Mouse (Mus musculus): ENCODE measurements around the gene Scaf11. TPM values are rescaled to one million over a fixed set of nuclear protein-coding genes. Genes with fewer than 3 reads are reported as not detected.
A peak's percentile ranks its signal among the peaks of the same experiment; 100 is the strongest.
"Not testable (repeated sequence)": the region's sequence is repeated elsewhere in the genome, so short reads cannot be mapped to it uniquely, and the experiment has no call there.

Gene Scaf11
- polyA plus RNA-seq, 1 experiment from 2014 or later = 84.6 TPM

DNA sequence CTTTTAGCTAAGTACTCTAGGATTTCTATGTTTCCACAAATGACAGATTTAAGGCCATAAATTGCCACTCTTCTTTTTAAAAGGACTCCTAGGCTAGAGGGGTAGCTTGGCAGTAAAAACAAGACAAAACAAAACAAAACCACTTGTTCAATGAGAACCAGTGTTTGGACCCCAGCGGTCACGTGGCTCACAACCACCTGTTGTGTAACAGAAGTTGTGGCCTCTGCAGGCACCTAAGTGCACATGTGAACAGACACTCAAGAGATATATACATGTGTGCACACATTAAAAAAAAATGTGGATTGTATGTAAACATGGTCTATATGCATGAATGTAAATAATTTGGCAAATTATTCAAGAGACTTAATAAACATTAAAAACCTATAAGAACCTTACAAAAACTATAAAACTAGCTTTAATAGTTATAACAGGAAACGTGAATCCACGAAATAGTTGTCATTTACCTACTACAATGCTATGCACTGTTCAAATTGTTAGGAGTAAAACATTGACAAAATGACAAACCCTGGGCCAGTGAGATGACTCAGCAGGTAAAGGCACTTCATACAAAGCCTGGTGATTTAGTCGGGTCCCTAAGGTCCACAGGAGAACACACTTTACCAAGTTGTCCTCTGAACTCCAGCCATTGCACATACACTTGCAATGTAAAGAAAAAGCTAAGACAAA lies 3.8 kb downstream of the Scaf11 start:
- H3K4me2 ChIP-seq (replicated peaks; ENCODE audit: low read depth, low read length) = 0 out of 2 replicates have a peak overlapping the region, but pooled peaks have one; percentile 2
- H3K27ac ChIP-seq (ENCODE audit: low read length) = peak overlapping the region; percentile 61

DNA sequence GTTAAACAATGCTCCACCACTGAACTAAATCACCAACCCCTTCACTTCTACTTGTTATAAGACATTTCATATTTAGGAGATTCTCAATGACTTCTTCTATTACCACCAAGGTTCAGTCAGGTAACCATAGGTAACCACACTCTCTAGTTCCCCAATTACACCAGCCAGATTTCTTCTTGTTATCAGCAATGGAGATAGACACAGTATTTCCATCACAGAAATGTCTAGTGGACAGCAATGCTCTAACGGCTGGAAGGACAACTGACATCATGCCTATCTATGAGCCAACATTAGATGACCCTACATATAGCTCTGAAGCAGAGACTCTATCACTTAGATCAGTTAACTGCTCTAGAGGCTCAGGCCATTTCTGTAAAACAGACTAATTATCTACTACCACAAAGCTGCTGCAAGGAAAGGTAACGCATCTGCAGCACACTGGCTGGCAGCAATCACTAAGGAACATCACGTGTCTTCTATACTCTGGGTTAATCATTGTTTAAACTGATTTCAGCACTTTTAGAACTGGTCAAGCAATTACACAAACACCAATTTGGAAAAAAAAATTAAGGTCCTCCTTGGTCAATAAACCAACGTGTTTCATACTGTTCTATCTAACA lies 4.9 kb downstream of the Scaf11 start:
- Histone ChIP-seq H3K4me2 (replicated peaks; ENCODE audit: low read depth, low read length) (peak overlapping the region; percentile 10; the same call in 1 of the 2 replicates), H3K27ac (ENCODE audit: low read length) (peak overlapping the region; percentile 72), H3K4me1 (ENCODE audit: insufficient read depth, low read length) (peaks cover 39% of the 10 kb centered on the region), H3K9me3 (ENCODE audit: low read length) (no peaks in the 10 kb centered on the region), H3K9ac (replicated peaks; ENCODE audit: low read length) (no peak overlapping the region), H3K36me3 (ENCODE audit: insufficient read depth, low read length) (peaks cover 8% of the 10 kb centered on the region), H3K4me3 (ENCODE audit: low read length) (no peak overlapping the region), H3K27me3 (ENCODE audit: insufficient read depth, low read length) (no peaks in the 10 kb centered on the region)
- no peak for ATAC-seq (ENCODE audit: low FRiP score, low TSS enrichment)
- 51% methylated on average over 4 of the region's 4 CpGs for WGBS

More for the DNA sequence above, 3.8 kb downstream of the Scaf11 start:
- Histone ChIP-seq H3K9ac (replicated peaks; ENCODE audit: low read length) (no peak overlapping the region), H3K36me3 (ENCODE audit: insufficient read depth, low read length) (peaks cover 4% of the 10 kb centered on the region), H3K27me3 (ENCODE audit: insufficient read depth, low read length) (no peaks in the 10 kb centered on the region), H3K9me3 (ENCODE audit: low read length) (no peaks in the 10 kb centered on the region), H3K4me3 (ENCODE audit: low read length) (no peak overlapping the region), H3K4me1 (ENCODE audit: insufficient read depth, low read length) (peaks cover 40% of the 10 kb centered on the region)
- ATAC-seq (ENCODE audit: low FRiP score, low TSS enrichment) = no peak
- 75% methylated on average over 5 of the region's 5 CpGs for WGBS

DNA sequence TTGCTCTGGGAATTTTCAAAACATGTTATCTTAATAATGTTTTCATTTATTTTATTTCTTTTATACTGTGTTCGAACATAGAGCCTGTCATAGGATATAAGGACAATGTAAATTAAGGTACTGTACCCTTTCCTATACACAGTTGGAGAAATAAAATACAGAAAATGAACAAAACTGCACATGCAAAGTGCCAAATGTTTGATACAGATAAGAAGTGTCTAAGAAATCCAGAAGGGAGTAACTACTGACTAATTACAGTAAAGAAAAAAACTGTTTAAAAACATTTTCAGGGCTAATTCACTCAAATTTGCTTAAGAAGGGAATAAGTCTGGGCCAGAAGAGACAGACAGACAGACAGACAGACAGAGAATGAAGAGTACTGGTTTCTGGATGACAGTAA lies 7.3 kb downstream of the Scaf11 start:
- H3K27ac ChIP-seq (ENCODE audit: low read length) = no peak overlapping the region
- 70% methylated on average over 1 of the region's 1 CpGs for WGBS
- peaks cover 12% of the 10 kb centered on the region for H3K36me3 ChIP-seq (ENCODE audit: insufficient read depth, low read length)
- H3K4me3 ChIP-seq (ENCODE audit: low read length) = no peak overlapping the region
- ATAC-seq (ENCODE audit: low FRiP score, low TSS enrichment) = no peak
- H3K9me3 ChIP-seq (ENCODE audit: low read length) = no peaks in the 10 kb centered on the region
- peaks cover 28% of the 10 kb centered on the region for H3K4me1 ChIP-seq (ENCODE audit: insufficient read depth, low read length)
- H3K4me2 ChIP-seq (replicated peaks; ENCODE audit: low read depth, low read length) = no peak overlapping the region
- no peaks in the 10 kb centered on the region for H3K27me3 ChIP-seq (ENCODE audit: insufficient read depth, low read length)
- H3K9ac ChIP-seq (replicated peaks; ENCODE audit: low read length) = no peak overlapping the region

DNA sequence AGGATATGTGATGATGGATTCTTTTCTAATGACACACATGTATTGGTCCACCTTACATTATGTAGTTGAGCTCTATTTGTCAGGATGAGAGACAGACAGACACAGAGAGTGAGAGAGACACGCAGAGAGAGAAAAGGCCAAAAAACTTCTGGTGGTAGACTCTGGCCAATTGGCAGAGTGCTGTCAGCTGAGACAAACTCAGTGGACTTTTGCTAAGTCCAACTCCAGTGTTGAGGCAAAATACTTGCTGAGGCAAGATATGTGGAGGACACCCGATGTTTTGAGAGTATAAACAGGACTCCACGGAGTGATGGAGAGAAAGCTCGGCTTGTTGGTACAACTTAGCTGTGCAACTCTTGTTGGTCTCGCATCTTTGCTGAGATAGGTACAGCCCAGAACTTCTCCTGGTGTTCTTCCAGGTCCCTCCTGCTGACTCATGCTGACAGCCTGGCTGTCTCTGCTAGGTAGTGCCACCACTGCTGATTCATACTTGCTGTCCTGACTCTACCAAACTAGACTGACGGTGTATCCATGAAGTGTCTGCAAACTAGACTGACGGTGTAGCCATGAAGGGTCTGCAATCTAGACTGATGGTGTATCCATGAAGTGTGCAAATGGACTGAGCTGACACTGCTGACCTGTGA lies 11.9 kb downstream of the Scaf11 start:
- H3K4me3 ChIP-seq (ENCODE audit: low read length) = no peak overlapping the region
- no peak overlapping the region for H3K4me2 ChIP-seq (replicated peaks; ENCODE audit: low read depth, low read length)
- H3K4me1 ChIP-seq (ENCODE audit: insufficient read depth, low read length) = peaks cover 3% of the 10 kb centered on the region; the same call in 1 of the 2 replicates
- no peaks in the 10 kb centered on the region for H3K27me3 ChIP-seq (ENCODE audit: insufficient read depth, low read length)
- no peak overlapping the region for H3K27ac ChIP-seq (ENCODE audit: low read length)
- 90% methylated on average over 7 of the region's 7 CpGs for WGBS
- no peaks in the 10 kb centered on the region for H3K9me3 ChIP-seq (ENCODE audit: low read length)
- no peak overlapping the region for H3K9ac ChIP-seq (replicated peaks; ENCODE audit: low read length)
- H3K36me3 ChIP-seq (ENCODE audit: insufficient read depth, low read length) = peaks cover 20% of the 10 kb centered on the region
- ATAC-seq (ENCODE audit: low FRiP score, low TSS enrichment) = no peak

DNA sequence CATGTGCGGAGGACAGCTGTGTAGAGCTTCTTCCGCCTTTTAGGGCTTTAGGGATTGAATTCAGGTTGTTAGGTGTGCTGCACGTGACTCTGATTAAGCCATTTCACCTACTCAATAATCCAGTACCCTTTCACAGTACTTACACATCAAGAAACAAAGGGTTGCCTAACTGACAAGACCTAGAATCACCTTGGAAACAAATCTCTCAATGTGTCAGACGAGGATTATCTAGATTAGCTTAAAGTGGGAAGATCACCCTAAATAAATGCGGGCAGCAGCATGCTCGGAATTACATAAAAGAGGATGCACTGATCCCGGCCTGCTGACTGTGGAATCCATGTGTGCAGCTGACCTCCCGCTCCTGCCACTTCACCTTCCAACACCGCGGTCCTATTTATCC lies 13.9 kb downstream of the Scaf11 start:
- H3K4me3 ChIP-seq (ENCODE audit: low read length) = no peak overlapping the region
- no peak overlapping the region for H3K27ac ChIP-seq (ENCODE audit: low read length)
- H3K4me1 ChIP-seq (ENCODE audit: insufficient read depth, low read length) = no peaks in the 10 kb centered on the region
- no peak for ATAC-seq (ENCODE audit: low FRiP score, low TSS enrichment)
- no peak overlapping the region for H3K4me2 ChIP-seq (replicated peaks; ENCODE audit: low read depth, low read length)
- H3K36me3 ChIP-seq (ENCODE audit: insufficient read depth, low read length) = peaks cover 23% of the 10 kb centered on the region
- H3K9ac ChIP-seq (replicated peaks; ENCODE audit: low read length) = no peak overlapping the region
- H3K27me3 ChIP-seq (ENCODE audit: insufficient read depth, low read length) = no peaks in the 10 kb centered on the region
- 90% methylated on average over 10 of the region's 10 CpGs for WGBS
- no peaks in the 10 kb centered on the region for H3K9me3 ChIP-seq (ENCODE audit: low read length)

DNA sequence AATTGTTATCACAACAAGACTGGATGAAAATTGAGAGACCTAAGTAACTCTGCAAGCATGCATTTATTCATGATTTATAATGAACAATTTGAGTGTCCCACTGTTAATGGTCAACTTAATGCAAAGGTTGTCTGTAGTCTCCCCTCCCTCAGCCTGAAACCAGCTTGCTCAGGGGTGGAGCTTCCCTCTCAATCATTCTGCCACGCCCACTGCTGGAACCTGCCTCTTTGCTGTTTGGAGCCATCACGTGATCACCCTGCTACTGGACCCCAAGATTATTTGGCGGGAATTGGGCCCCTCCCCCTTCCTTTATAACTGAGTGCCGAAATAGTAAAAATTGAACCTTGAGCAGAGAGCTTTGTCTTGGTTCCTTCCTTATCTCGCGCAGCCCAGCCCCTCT lies 19.2 kb downstream of the Scaf11 start:
- not testable (repeated sequence) for ATAC-seq (ENCODE audit: low FRiP score, low TSS enrichment); H3K27me3 ChIP-seq (ENCODE audit: insufficient read depth, low read length); H3K27ac ChIP-seq (ENCODE audit: low read length); H3K9ac ChIP-seq (replicated peaks; ENCODE audit: low read length); H3K4me3 ChIP-seq (ENCODE audit: low read length); H3K4me1 ChIP-seq (ENCODE audit: insufficient read depth, low read length); H3K4me2 ChIP-seq (replicated peaks; ENCODE audit: low read depth, low read length); H3K9me3 ChIP-seq (ENCODE audit: low read length)
- WGBS = 83% methylated on average over 5 of the region's 6 CpGs
- peaks cover 21% of the 10 kb centered on the region; the same call in 1 of the 2 replicates for H3K36me3 ChIP-seq (ENCODE audit: insufficient read depth, low read length)

DNA sequence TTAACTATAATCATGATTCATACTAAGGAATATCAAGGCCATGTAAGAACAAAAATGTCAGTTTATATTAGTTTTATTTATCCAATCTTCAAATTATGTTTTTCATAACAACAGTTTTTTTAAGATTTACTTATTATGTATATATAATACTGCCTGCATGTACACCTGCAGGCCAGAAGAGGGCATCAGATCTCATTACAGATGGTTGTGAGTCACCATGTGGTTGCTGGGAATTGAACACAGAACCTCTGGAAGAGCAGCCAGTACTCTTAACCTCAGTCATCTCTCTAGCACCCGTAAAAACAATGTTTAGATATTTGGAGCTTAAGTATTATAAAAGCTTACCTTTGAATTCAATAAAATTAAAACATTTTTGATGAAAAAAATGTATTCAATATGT lies 26.4 kb downstream of the Scaf11 start:
- H3K36me3 ChIP-seq (ENCODE audit: insufficient read depth, low read length) = peaks cover 47% of the 10 kb centered on the region
- 98% methylated on average over 1 of the region's 1 CpGs for WGBS

DNA sequence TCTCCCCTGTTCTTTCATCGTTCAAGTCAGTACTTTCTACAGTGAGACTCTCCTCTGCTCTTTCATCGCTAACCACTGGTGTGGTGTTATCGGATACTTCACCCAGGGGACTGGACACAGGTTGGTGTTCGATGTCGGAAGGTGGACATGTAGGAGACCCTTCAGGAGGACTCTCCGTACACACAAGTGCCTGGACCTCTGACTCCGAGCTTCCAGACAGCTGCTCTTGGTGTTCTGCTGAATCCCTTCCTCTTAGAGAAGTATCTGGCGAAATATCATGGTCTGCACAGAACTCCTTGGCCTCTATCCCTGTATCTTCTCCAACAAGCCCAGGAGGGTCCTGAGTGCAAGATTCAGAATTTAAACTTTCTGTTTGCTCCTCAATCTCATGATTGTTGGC lies 40.7 kb downstream of the Scaf11 start:
- H3K9me3 ChIP-seq (ENCODE audit: low read length) = no peaks in the 10 kb centered on the region
- H3K4me1 ChIP-seq (ENCODE audit: insufficient read depth, low read length) = no peaks in the 10 kb centered on the region
- no peaks in the 10 kb centered on the region for H3K27me3 ChIP-seq (ENCODE audit: insufficient read depth, low read length)
- peaks cover 67% of the 10 kb centered on the region for H3K36me3 ChIP-seq (ENCODE audit: insufficient read depth, low read length)
- 92% methylated on average over 8 of the region's 8 CpGs for WGBS
- H3K27ac ChIP-seq (ENCODE audit: low read length) = no peak overlapping the region
- no peak overlapping the region for H3K4me3 ChIP-seq (ENCODE audit: low read length)
- no peak overlapping the region for H3K9ac ChIP-seq (replicated peaks; ENCODE audit: low read length)
- H3K4me2 ChIP-seq (replicated peaks; ENCODE audit: low read depth, low read length) = no peak overlapping the region
- ATAC-seq (ENCODE audit: low FRiP score, low TSS enrichment) = no peak

More for the DNA sequence above, 26.4 kb downstream of the Scaf11 start:
- no peak overlapping the region for H3K4me3 ChIP-seq (ENCODE audit: low read length)
- peaks cover 6% of the 10 kb centered on the region; the same call in 1 of the 2 replicates for H3K9me3 ChIP-seq (ENCODE audit: low read length)
- no peak for ATAC-seq (ENCODE audit: low FRiP score, low TSS enrichment)
- H3K4me1 ChIP-seq (ENCODE audit: insufficient read depth, low read length) = no peaks in the 10 kb centered on the region
- no peaks in the 10 kb centered on the region for H3K27me3 ChIP-seq (ENCODE audit: insufficient read depth, low read length)
- H3K4me2 ChIP-seq (replicated peaks; ENCODE audit: low read depth, low read length) = no peak overlapping the region
- H3K27ac ChIP-seq (ENCODE audit: low read length) = no peak overlapping the region
- H3K9ac ChIP-seq (replicated peaks; ENCODE audit: low read length) = no peak overlapping the region

DNA sequence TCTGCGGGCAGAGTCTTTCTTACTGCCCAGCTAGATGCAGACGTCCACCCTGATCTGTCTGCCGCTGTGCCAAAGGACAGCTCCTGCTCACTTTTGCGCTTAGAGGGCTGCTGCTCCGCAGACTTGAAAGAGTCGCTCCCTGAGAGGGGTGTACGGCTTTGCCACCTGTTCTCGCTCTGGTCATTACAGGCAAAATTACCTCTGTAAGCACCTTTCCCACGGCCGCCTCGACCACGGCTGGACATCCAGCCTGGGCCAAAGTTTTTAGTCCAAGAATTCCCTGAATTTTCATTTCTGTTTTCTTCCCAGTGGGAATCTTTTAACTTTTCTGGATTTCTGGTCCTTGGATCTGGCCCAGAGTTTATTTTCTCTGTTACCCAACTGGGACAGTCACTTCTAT lies 42.5 kb downstream of the Scaf11 start:
- Histone ChIP-seq H3K9me3 (ENCODE audit: low read length) (no peaks in the 10 kb centered on the region), H3K27ac (ENCODE audit: low read length) (no peak overlapping the region), H3K4me1 (ENCODE audit: insufficient read depth, low read length) (no peaks in the 10 kb centered on the region), H3K4me2 (replicated peaks; ENCODE audit: low read depth, low read length) (no peak overlapping the region), H3K36me3 (ENCODE audit: insufficient read depth, low read length) (peaks cover 75% of the 10 kb centered on the region), H3K27me3 (ENCODE audit: insufficient read depth, low read length) (no peaks in the 10 kb centered on the region), H3K9ac (replicated peaks; ENCODE audit: low read length) (no peak overlapping the region), H3K4me3 (ENCODE audit: low read length) (no peak overlapping the region)
- ATAC-seq (ENCODE audit: low FRiP score, low TSS enrichment) = no peak
- 85% methylated on average over 12 of the region's 12 CpGs for WGBS

DNA sequence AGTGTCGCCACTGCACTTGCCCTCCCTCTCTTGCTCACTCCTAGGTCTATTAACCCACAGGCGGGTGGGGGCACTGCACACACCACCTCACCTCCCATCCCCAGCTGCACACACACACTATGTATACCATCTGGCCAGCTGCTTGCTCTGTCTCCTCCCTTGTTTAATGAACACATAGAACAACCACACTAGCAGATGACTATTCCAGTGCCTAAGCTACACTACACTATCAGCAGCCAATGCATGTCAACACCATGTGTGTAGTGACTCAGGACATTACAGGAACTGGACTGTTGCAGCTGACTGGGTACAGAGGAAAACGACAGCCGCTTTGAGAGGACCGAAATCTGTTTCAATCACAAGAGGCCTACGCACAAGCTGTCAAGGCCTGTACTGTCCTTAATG lies 51.9 kb downstream of the Scaf11 start:
- Histone ChIP-seq H3K4me2 (replicated peaks; ENCODE audit: low read depth, low read length) (no peak overlapping the region), H3K4me1 (ENCODE audit: insufficient read depth, low read length) (no peaks in the 10 kb centered on the region), H3K36me3 (ENCODE audit: insufficient read depth, low read length) (peaks cover 37% of the 10 kb centered on the region), H3K27ac (ENCODE audit: low read length) (no peak overlapping the region), H3K9me3 (ENCODE audit: low read length) (no peaks in the 10 kb centered on the region), H3K27me3 (ENCODE audit: insufficient read depth, low read length) (no peaks in the 10 kb centered on the region), H3K9ac (replicated peaks; ENCODE audit: low read length) (no peak overlapping the region), H3K4me3 (ENCODE audit: low read length) (no peak overlapping the region)
- 88% methylated on average over 6 of the region's 6 CpGs for WGBS
- peak; percentile 59; the same call in 1 of the 2 replicates for ATAC-seq (ENCODE audit: low FRiP score, low TSS enrichment)
